In the genomic region with DNA sequence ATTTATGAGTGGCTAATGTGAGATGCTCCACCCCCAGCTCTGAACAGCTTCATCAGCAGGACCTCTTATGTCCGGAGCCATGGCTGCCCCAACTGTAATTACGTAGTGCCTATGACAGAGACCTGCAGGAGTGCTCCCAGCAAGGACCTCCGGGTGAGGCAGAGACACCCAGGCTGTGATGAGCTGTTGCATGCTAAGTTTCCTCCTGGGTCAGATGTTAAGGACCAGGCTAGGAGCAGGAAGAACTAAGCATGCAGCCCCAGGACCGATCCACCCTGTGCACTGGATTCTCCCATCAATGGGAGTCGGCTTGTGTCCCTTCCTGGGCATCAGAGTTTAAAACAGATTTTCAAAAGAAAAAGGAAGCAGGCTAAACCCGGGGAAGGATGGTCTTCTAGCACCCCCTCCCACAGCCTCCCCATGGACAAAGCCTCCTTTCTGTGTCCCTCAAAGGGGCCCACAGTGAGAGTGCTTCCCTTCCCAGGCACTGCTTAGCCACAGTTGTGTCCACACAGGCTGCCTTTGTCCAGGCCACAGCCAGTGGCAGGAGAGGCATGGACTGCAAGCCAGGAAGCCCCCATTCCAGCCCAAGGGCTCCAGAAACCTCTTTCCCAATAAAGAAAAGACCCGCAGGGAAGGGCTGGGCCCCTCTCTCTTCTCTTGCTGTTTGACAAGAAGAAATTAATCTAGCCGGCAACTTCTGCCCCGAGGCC, we compare ENCODE assay signal across 8 mouse cellular contexts. TPM values are rescaled to one million over a fixed set of nuclear protein-coding genes. Genes with fewer than 3 reads are reported as not detected.
A peak's percentile ranks its signal among the peaks of the same experiment; 100 is the strongest.
DNase-seq lines count a peak whose midpoint lies in the region; ATAC-seq lines count a peak whose summit lies in the region.

No protein-coding gene starts in this region.

- H3K9me3 ChIP-seq in heart, embryonic 10.5 days = peaks cover 5% of the 10 kb centered on the region
- H3K9me3 ChIP-seq in intestine, embryonic 15.5 days = no peaks in the 10 kb centered on the region

- peak overlapping the region; percentile 17; the same call in 1 of the 2 replicates for H3K9ac ChIP-seq in intestine, embryonic 15.5 days

- peaks cover 37% of the 10 kb centered on the region for H3K4me1 ChIP-seq in heart, embryonic 10.5 days
- H3K4me1 ChIP-seq in intestine, embryonic 15.5 days (replicated peaks) = peaks cover 26% of the 10 kb centered on the region

- H3K27ac ChIP-seq in heart, embryonic 10.5 days = peak overlapping the region; percentile 69
- 0 out of 2 replicates have a peak overlapping the region, but pooled peaks have one; percentile 73 for H3K27ac ChIP-seq in intestine, embryonic 15.5 days

- H3K27me3 ChIP-seq in heart, embryonic 10.5 days (ENCODE audit: insufficient read depth, poor library complexity, severe bottlenecking) = no peaks in the 10 kb centered on the region
- no peaks in the 10 kb centered on the region for H3K27me3 ChIP-seq in intestine, embryonic 15.5 days (replicated peaks)

- 61% methylated on average over 9 of the region's 9 CpGs for WGBS in heart, embryonic 10.5 days
- 39% methylated on average over 9 of the region's 9 CpGs for WGBS in intestine, embryonic 15.5 days

- H3K4me3 ChIP-seq in heart, embryonic 10.5 days = no peak overlapping the region
- no peak overlapping the region for H3K4me3 ChIP-seq in intestine, embryonic 15.5 days (replicated peaks)

- no peak overlapping the region for H3K4me2 ChIP-seq in intestine, embryonic 15.5 days (replicated peaks)

- peaks cover 22% of the 10 kb centered on the region for H3K36me3 ChIP-seq in heart, embryonic 10.5 days
- no peaks in the 10 kb centered on the region for H3K36me3 ChIP-seq in intestine, embryonic 15.5 days

- ATAC-seq in intestine, embryonic 15.5 days = peak; percentile 55

- DNase-seq in heart, embryonic 10.5 days (ENCODE audit: low spot score) = no peak
- no peak for DNase-seq in heart, adult 18-20 months
- DNase-seq in embryo, embryonic 9.5 days (ENCODE audit: extremely low spot score) = peak; percentile 45
- peak; percentile 31 for DNase-seq in neural tube, embryonic 10.5 days (ENCODE audit: extremely low spot score, low spot score)
- no peak for DNase-seq in urinary bladder, postnatal 25 days (ENCODE audit: low spot score)
- DNase-seq in kidney, postnatal 14 days = no peak
- no peak for DNase-seq in cerebellum, postnatal 36 days

RNA-seq across cellular contexts. Expression of a gene that starts 54.2 kb away (rescaled TPM):
- 33.0 and 48.0 TPM in 2 replicates for polyA plus RNA-seq in heart, embryonic 10.5 days (2016; fragmentation: Nextera tagmentation; extraction: Ambion mirVana)
- 10 to 100 TPM; 11.2 to 14.0 TPM for total RNA-seq in heart, adult 18-20 months (2021)
- 19.1 and 22.2 TPM in 2 replicates for polyA plus RNA-seq in intestine, embryonic 15.5 days (2015; fragmentation: Nextera tagmentation; extraction: Ambion mirVana)

Comparison
In these comparisons a context has a peak if more than half of its experiments do, and no peak if none do; other contexts are left out.
1. DNase-seq: peak in embryo, embryonic 9.5 days (single experiment) and neural tube, embryonic 10.5 days (single experiment); none in heart, embryonic 10.5 days (single experiment), heart, adult 18-20 months (0 of 2), urinary bladder, postnatal 25 days (single experiment), kidney, postnatal 14 days (single experiment) and cerebellum, postnatal 36 days (0 of 2).